Mouse (Mus musculus): ENCODE data around the gene Ube2d1. TPM values are rescaled to one million over a fixed set of nuclear protein-coding genes. Genes with fewer than 3 reads are reported as not detected.

Ube2d1 gene
- polyA plus RNA-seq, 1 experiment, result 34.3 TPM

- Histone ChIP-seq H3K4me3 (replicated peaks; ENCODE audit: extremely low read depth, low read depth, low read length) (no peak overlapping the region), H3K4me1 (ENCODE audit: control insufficient read depth, insufficient read depth, low read length) (no peaks in the 10 kb centered on the region)
- DNase-seq, result no peak
- WGBS, result 71% methylated on average over 9 of the region's 9 CpGs
- TF ChIP-seq POLR2A (IDR thresholded peaks at IDR 0.05; ENCODE audit: borderline replicate concordance, extremely low read depth, low read depth, low read length) (no peak), CTCF (IDR thresholded peaks at IDR 0.05; ENCODE audit: insufficient read depth, low read length) (no peak)
These were observed 69.1 kb downstream of the Ube2d1 start for GRCm38 (mm10) chr10:71215996-71216395.

Other genes with a start within 250 kb of the Ube2d1 start
- 22.8 and 23.5 TPM in 2 replicates for gene Bicc1, start 125.6 kb downstream of the Ube2d1 start, polyA plus RNA-seq (2012; rRNA removed)
- gene Tfam, start 47.0 kb downstream of the Ube2d1 start, polyA plus RNA-seq (2012; rRNA removed), result 4.5 and 5.1 TPM in 2 replicates
- 35.7 and 40.6 TPM in 2 replicates for gene Cisd1, start 59.7 kb upstream of the Ube2d1 start, polyA plus RNA-seq (2012; rRNA removed)
- 12.2 and 12.4 TPM in 2 replicates for gene Ipmk, start 62.5 kb upstream of the Ube2d1 start, polyA plus RNA-seq (2012; rRNA removed)

Measured in lung, adult 2 months (tissue).